23 mouse cellular contexts compared by ENCODE assay signal in genomic region chr16:28373311-28373710, GRCm38 (mm10).
DNase-seq lines count a peak whose midpoint lies in the region; ATAC-seq and TF ChIP-seq lines count a peak whose summit lies in the region.
"Had no signal": no experiment of that assay in that cellular context is flagged by ENCODE, and none has a peak within 500 bp of the region (broad histone marks: within the 10 kb centered on the region; RNA-seq: fewer than 3 reads in every experiment).

No protein-coding gene starts in this region.

- H3K27ac ChIP-seq in heart, adult 2 months, result no peak overlapping the region
- H3K27ac ChIP-seq in midbrain, embryonic 14.5 days (replicated peaks; ENCODE audit: low read depth, low read length), result no peak overlapping the region
- H3K27ac ChIP-seq: embryonic facial prominence, embryonic 13.5 days; forebrain, embryonic 13.5 days; gastrocnemius, adult 2 months; heart, embryonic 15.5 days; hindbrain, embryonic 13.5 days; hindbrain, postnatal 0 days had no signal

- no peak for TF ChIP-seq POLR2A in heart, adult 2 months (IDR thresholded peaks at IDR 0.05; ENCODE audit: insufficient read depth, low read depth, low read length)

- no peaks in the 10 kb centered on the region for H3K79me2 ChIP-seq in heart, adult 2 months (replicated peaks; ENCODE audit: control insufficient read depth, insufficient read depth, low read length)

- no peak for TF ChIP-seq CTCF in heart, adult 2 months (IDR thresholded peaks at IDR 0.05)

- intact Hi-C loops in heart, adult 2 months (cut with DNase I), result no loop called here

- H3K36me3 ChIP-seq in heart, adult 2 months (ENCODE audit: control insufficient read depth, insufficient read depth, low read length), result no peaks in the 10 kb centered on the region
- no peaks in the 10 kb centered on the region for H3K36me3 ChIP-seq in midbrain, embryonic 14.5 days (ENCODE audit: control insufficient read depth, insufficient read depth, low read length)
- H3K36me3 ChIP-seq: embryonic facial prominence, embryonic 13.5 days; heart, embryonic 15.5 days; hindbrain, embryonic 13.5 days had no signal

- no peak overlapping the region for H3K9ac ChIP-seq in heart, adult 2 months (ENCODE audit: low read depth, low read length)
- no peak overlapping the region for H3K9ac ChIP-seq in midbrain, embryonic 14.5 days (replicated peaks; ENCODE audit: low read length)
- H3K9ac ChIP-seq: embryonic facial prominence, embryonic 13.5 days; forebrain, embryonic 13.5 days; forebrain, postnatal 0 days; heart, embryonic 15.5 days; hindbrain, embryonic 13.5 days had no signal

- H3K4me1 ChIP-seq in heart, adult 2 months (ENCODE audit: control insufficient read depth, insufficient read depth, low read length), result no peaks in the 10 kb centered on the region
- H3K4me1 ChIP-seq in midbrain, embryonic 14.5 days (ENCODE audit: control insufficient read depth, insufficient read depth, low read length), result no peaks in the 10 kb centered on the region
- H3K4me1 ChIP-seq: embryonic facial prominence, embryonic 13.5 days; forebrain, embryonic 13.5 days; heart, embryonic 15.5 days; hindbrain, embryonic 13.5 days had no signal

- H3K4me3 ChIP-seq in heart, adult 2 months, result no peak overlapping the region
- H3K4me3 ChIP-seq in midbrain, embryonic 14.5 days (replicated peaks; ENCODE audit: low read depth, low read length), result no peak overlapping the region
- H3K4me3 ChIP-seq: embryonic facial prominence, embryonic 13.5 days; forebrain, embryonic 13.5 days; gastrocnemius, adult 2 months; heart, embryonic 15.5 days; hindbrain, embryonic 13.5 days had no signal

- H3K4me2 ChIP-seq in midbrain, embryonic 14.5 days (ENCODE audit: low read length), result no peak overlapping the region
- H3K4me2 ChIP-seq: embryonic facial prominence, embryonic 13.5 days; forebrain, embryonic 13.5 days; heart, embryonic 11.5 days; heart, embryonic 15.5 days; hindbrain, embryonic 13.5 days had no signal

- no peak for ATAC-seq in midbrain, embryonic 14.5 days (ENCODE audit: low FRiP score, low TSS enrichment)
- ATAC-seq: forebrain, embryonic 13.5 days; forebrain, postnatal 0 days; hindbrain, postnatal 0 days had no signal

- peak; percentile 18 to 80 for DNase-seq in adrenal gland, adult (ENCODE audit: inconsistent age in 2 of 2, low spot score in 1 of 2)
- DNase-seq in adrenal gland, postnatal 25 days, result no peak
- peak; percentile 15 for DNase-seq in NIH3T3 (ENCODE audit: low read depth)
- peak; percentile 35 for DNase-seq in adrenal gland, postnatal 14 days
- no peak for DNase-seq in heart, adult 2 months
- DNase-seq in midbrain, embryonic 14.5 days, result no peak
- DNase-seq in gastrocnemius, adult 18-20 months (ENCODE audit: low spot score), result no peak
- DNase-seq: cerebellum, adult 11 months; cerebellum, adult 9-10 months; cerebellum, postnatal 25 days; forebrain, postnatal 0 days; gastrocnemius, adult 2 months; gastrocnemius, postnatal 36 days; heart, adult 18-20 months; heart, postnatal 14 days; kidney, adult 11 months; kidney, adult 9 months had no signal

- H3K27me3 ChIP-seq in heart, adult 2 months (ENCODE audit: control insufficient read depth, insufficient read depth, low read length), result no peaks in the 10 kb centered on the region
- no peaks in the 10 kb centered on the region for H3K27me3 ChIP-seq in midbrain, embryonic 14.5 days (ENCODE audit: control insufficient read depth, insufficient read depth, low read length)
- H3K27me3 ChIP-seq: embryonic facial prominence, embryonic 13.5 days; forebrain, embryonic 13.5 days; heart, embryonic 15.5 days; hindbrain, embryonic 13.5 days had no signal

- no peak for TF ChIP-seq EP300 in heart, adult 2 months (IDR thresholded peaks at IDR 0.05; ENCODE audit: insufficient read depth, low read depth, low read length)

- no peaks in the 10 kb centered on the region for H3K9me3 ChIP-seq in midbrain, embryonic 14.5 days (ENCODE audit: control insufficient read depth, low read length)
- H3K9me3 ChIP-seq: embryonic facial prominence, embryonic 13.5 days; forebrain, embryonic 13.5 days; heart, embryonic 15.5 days; hindbrain, embryonic 13.5 days had no signal

Comparison
In these comparisons a context has a peak if more than half of its experiments do, and no peak if none do; other contexts are left out.
1. DNase-seq: peak in adrenal gland, adult (2 of 2), NIH3T3 (single experiment) and adrenal gland, postnatal 14 days (single experiment); none in adrenal gland, postnatal 25 days (single experiment), heart, adult 2 months (0 of 2), midbrain, embryonic 14.5 days (single experiment) and gastrocnemius, adult 18-20 months (single experiment).